Mouse (Mus musculus) heart, postnatal 0 days (tissue): ENCODE measurements around the gene ccdc198. TPM values are rescaled to one million over a fixed set of nuclear protein-coding genes. Genes with fewer than 3 reads are reported as not detected.
A peak's percentile ranks its signal among the peaks of the same experiment; 100 is the strongest.
"Not testable (repeated sequence)": the region's sequence is repeated elsewhere in the genome, so short reads cannot be mapped to it uniquely, and the experiment has no call there.

ENCODE experiments used
- ATAC-seq: fragments of 200-750 bp; cut with Nextera tagmentation; 2 replicates; pipeline ENCODE4 v1.8.0; 2017; ENCODE audit warnings: low read depth, moderate number of reproducible peaks, moderate library complexity; ENCODE audit not compliant: insufficient read depth
- DNase-seq: peaks from one replicate; pipeline ENCODE4 v3.0.0-alpha.2; 2016; ENCODE audit warnings: low spot score
- H3K27ac ChIP-seq: fragments of 300-500 bp; sonication (generic); 2 replicates; pipeline ENCODE4 v1.5.1; 2014; ENCODE audit warnings: low read depth, mild to moderate bottlenecking
- H3K27me3 ChIP-seq: fragments of 300-500 bp; sonication (generic); 2 replicates; pipeline ENCODE4 v1.6.1; 2014; ENCODE audit warnings: low read length, mixed read lengths; ENCODE audit not compliant: control insufficient read depth, insufficient read depth
- H3K36me3 ChIP-seq: fragments of 300-500 bp; sonication (generic); replicated peaks from 2 replicates; pipeline ENCODE4 v1.6.1; 2014; ENCODE audit warnings: low read length, mixed read lengths; ENCODE audit not compliant: control insufficient read depth, insufficient read depth
- H3K4me1 ChIP-seq: fragments of 300-500 bp; sonication (generic); 2 replicates; pipeline ENCODE4 v1.6.1; 2014; ENCODE audit warnings: antibody characterized with exemption; ENCODE audit not compliant: control insufficient read depth, insufficient read depth
- H3K4me2 ChIP-seq: fragments of 300-500 bp; sonication (generic); 2 replicates; pipeline ENCODE4 v1.6.1; 2014; ENCODE audit warnings: low read depth, mild to moderate bottlenecking, low read length, moderate library complexity
- H3K4me3 ChIP-seq: fragments of 300-500 bp; sonication (generic); 2 replicates; pipeline ENCODE4 v1.5.1; 2014; ENCODE audit warnings: low read depth, low read length
- H3K9ac ChIP-seq: fragments of 300-500 bp; sonication (generic); replicated peaks from 2 replicates; pipeline ENCODE4 v1.6.1; 2014; ENCODE audit warnings: low read depth, low read length, mixed read lengths
- H3K9me3 ChIP-seq: fragments of 300-500 bp; sonication (generic); replicated peaks from 2 replicates; pipeline ENCODE4 v1.6.1; 2016; ENCODE audit warnings: low read length; ENCODE audit not compliant: control insufficient read depth
- CTCF ChIP-seq: IDR thresholded peaks from 2 replicates; pipeline ENCODE4 v1.5.1; 2016; ENCODE audit warnings: antibody characterized with exemption, control low read depth, low read depth
- EP300 ChIP-seq: IDR thresholded peaks from 2 replicates; pipeline ENCODE4 v1.6.1; 2016; ENCODE audit warnings: antibody characterized with exemption, low read depth
- WGBS: fragments of 180-500 bp; shearing (Covaris S2); extraction: QIAGEN DNeasy Blood & Tissue Kit; methylation state at CpG from one replicate; pipeline ENCODE4 v1.1.7; 2014; 5-methylcytosine and 5-hydroxymethylcytosine counted together
- polyA plus RNA-seq: library from polyadenylated mRNA; unstranded; fragments of >200 nt; fragmentation: Nextera tagmentation; extraction: Ambion mirVana; gene quantifications from 2 replicates; pipeline ENCODE4 v1.2.1, GENCODE M21; 2015
- total RNA-seq: library from RNA; depleted of rRNA; stranded (reverse); fragments of >200 nt; gene quantifications from 2 replicates; pipeline ENCODE4 v1.2.3, GENCODE M21; 2014; ENCODE audit warnings: low replicate concordance

ccdc198 gene
- total and polyA plus RNA-seq, 2 experiments from 2014 or later, result 0.14 TPM; not detected in 1

- 42% methylated on average over 9 of the region's 9 CpGs for WGBS
- H3K27me3 ChIP-seq, result no peaks in the 10 kb centered on the region
- DNase-seq (peak; percentile 69), ATAC-seq (no peak)
- no peak overlapping the region for H3K4me3 ChIP-seq
- no peaks in the 10 kb centered on the region for H3K36me3 ChIP-seq
- no peak overlapping the region for H3K9ac ChIP-seq
- no peaks in the 10 kb centered on the region for H3K4me1 ChIP-seq
- H3K9me3 ChIP-seq, result no peaks in the 10 kb centered on the region
- no peak overlapping the region for H3K4me2 ChIP-seq
- TF ChIP-seq EP300, result no peak
- peak; percentile 70 for TF ChIP-seq CTCF
- H3K27ac ChIP-seq, result no peak overlapping the region
These were observed 10.3 kb downstream of the ccdc198 start for GRCm38 (mm10) chr14:49234788-49235515.

DNA sequence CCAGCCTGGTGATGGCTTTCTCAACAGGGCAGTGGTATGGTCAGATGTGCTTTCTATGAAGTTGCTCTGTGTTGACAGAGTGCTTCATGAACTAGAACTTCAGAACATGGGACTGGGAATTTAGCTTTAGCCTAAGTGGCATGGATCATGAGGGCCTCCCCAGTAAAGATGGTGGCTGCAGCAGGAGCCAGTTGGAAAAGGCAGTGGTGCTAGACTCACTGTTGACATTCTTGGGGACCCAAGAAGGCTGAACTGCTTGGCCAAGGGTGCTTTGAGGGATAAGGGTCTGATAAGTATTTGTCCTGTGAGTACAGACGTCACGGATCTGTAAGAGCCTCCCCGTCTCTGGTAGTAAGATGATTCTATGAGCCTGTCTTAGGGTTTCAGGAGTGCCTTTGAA is 13.4 kb downstream of the ccdc198 start:
- Histone ChIP-seq H3K4me1 (no peaks in the 10 kb centered on the region), H3K4me2 (no peak overlapping the region), H3K9me3 (no peaks in the 10 kb centered on the region), H3K36me3 (no peaks in the 10 kb centered on the region), H3K27ac (no peak overlapping the region), H3K27me3 (no peaks in the 10 kb centered on the region), H3K9ac (no peak overlapping the region), H3K4me3 (no peak overlapping the region)
- DNase-seq, result no peak
- TF ChIP-seq CTCF (no peak), EP300 (no peak)
- WGBS, result 80% methylated on average over 3 of the region's 3 CpGs
- no peak for ATAC-seq

- Histone ChIP-seq H3K27me3 (no peaks in the 10 kb centered on the region), H3K4me1 (no peaks in the 10 kb centered on the region), H3K36me3 (no peaks in the 10 kb centered on the region), H3K9me3 (no peaks in the 10 kb centered on the region), H3K4me2 (no peak overlapping the region), H3K9ac (no peak overlapping the region), H3K27ac (no peak overlapping the region), H3K4me3 (no peak overlapping the region)
- DNase-seq (no peak), ATAC-seq (no peak)
- no peak for TF ChIP-seq CTCF
- TF ChIP-seq EP300, result no peak
- 84% methylated on average over 11 of the region's 11 CpGs for WGBS
These were observed 18.3 kb downstream of the ccdc198 start for GRCm38 (mm10) chr14:49226986-49227385.

- ATAC-seq, result no peak
- H3K36me3 ChIP-seq, result no peaks in the 10 kb centered on the region
- no peaks in the 10 kb centered on the region for H3K9me3 ChIP-seq
- 83% methylated on average over 7 of the region's 7 CpGs for WGBS
- TF ChIP-seq EP300 (no peak), CTCF (no peak)
- H3K27me3 ChIP-seq, result no peaks in the 10 kb centered on the region
- DNase-seq, result no peak
- no peak overlapping the region for H3K4me3 ChIP-seq
- H3K9ac ChIP-seq, result no peak overlapping the region
- no peaks in the 10 kb centered on the region for H3K4me1 ChIP-seq
- H3K4me2 ChIP-seq, result no peak overlapping the region
- no peak overlapping the region for H3K27ac ChIP-seq
These were observed 18.8 kb downstream of the ccdc198 start for GRCm38 (mm10) chr14:49226471-49226870.

DNA sequence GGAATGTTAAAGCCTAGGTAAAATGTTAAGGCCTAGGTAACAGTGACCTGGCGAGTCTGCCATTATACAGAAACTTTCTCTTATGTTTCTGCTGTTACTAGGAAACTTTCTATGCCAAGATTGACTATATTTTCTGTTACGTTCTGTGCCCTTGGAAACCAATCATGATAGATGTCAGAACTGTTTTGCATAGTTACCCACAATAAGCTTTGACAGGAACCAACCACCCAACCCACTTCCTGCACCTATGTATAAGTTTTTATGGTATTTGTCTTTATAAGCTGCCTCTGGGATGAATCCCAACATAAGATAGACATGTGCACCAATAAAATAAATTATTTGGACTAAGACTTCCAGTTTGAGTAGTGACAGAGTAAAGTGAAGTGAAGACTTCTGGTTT is 23.5 kb downstream of the ccdc198 start:
- TF ChIP-seq CTCF, result no peak
- TF ChIP-seq EP300, result no peak
- no peak for ATAC-seq
- Histone ChIP-seq H3K27ac (no peak overlapping the region), H3K4me3 (no peak overlapping the region), H3K36me3 (no peaks in the 10 kb centered on the region), H3K9ac (no peak overlapping the region), H3K27me3 (no peaks in the 10 kb centered on the region), H3K9me3 (no peaks in the 10 kb centered on the region), H3K4me2 (no peak overlapping the region), H3K4me1 (no peaks in the 10 kb centered on the region)
- DNase-seq, result no peak
- WGBS, result 85% methylated on average over 2 of the region's 2 CpGs

- not testable (repeated sequence) for H3K27me3 ChIP-seq, H3K4me3 ChIP-seq, DNase-seq, H3K36me3 ChIP-seq, H3K4me2 ChIP-seq, H3K27ac ChIP-seq, H3K4me1 ChIP-seq, H3K9ac ChIP-seq, ATAC-seq, H3K9me3 ChIP-seq
- 79% methylated on average over 4 of the region's 4 CpGs for WGBS
These were observed 25.7 kb downstream of the ccdc198 start for GRCm38 (mm10) chr14:49219466-49220022.
